Mouse (Mus musculus) kidney, embryonic 15.5 days (tissue): ENCODE measurements at regions not wholly inside any gene's neighbourhood (a gene's known extent, or its start where the extent isn't known, plus 50 kb on each side); places are given as distances from the start of the nearest gene placed in this dataset.
A peak's percentile ranks its signal among the peaks of the same experiment; 100 is the strongest.
"Not testable (repeated sequence)": the region's sequence is repeated elsewhere in the genome, so short reads cannot be mapped to it uniquely, and the experiment has no call there.

Experiments
- ATAC-seq: fragments of 200-750 bp; cut with Nextera tagmentation; replicated peaks from 2 replicates; pipeline ENCODE4 v1.8.0; 2017; ENCODE audit warnings: moderate TSS enrichment; ENCODE audit not compliant: low FRiP score
- H3K27ac ChIP-seq: fragments of 300-500 bp; sonication (generic); 2 replicates; pipeline ENCODE4 v1.5.1; 2015; ENCODE audit warnings: mild to moderate bottlenecking, inconsistent platforms
- H3K27me3 ChIP-seq: fragments of 300-500 bp; sonication (generic); 2 replicates; pipeline ENCODE4 v1.6.1; 2015; ENCODE audit warnings: inconsistent platforms
- H3K36me3 ChIP-seq: fragments of 300-500 bp; sonication (generic); 2 replicates; pipeline ENCODE4 v1.6.1; 2015; ENCODE audit warnings: inconsistent platforms
- H3K4me1 ChIP-seq: fragments of 300-500 bp; sonication (generic); 2 replicates; pipeline ENCODE4 v1.6.1; 2015; ENCODE audit warnings: inconsistent platforms
- H3K4me2 ChIP-seq: fragments of 300-500 bp; sonication (generic); 2 replicates; pipeline ENCODE4 v1.6.1; 2015; ENCODE audit warnings: moderate library complexity, mild to moderate bottlenecking, inconsistent platforms
- H3K4me3 ChIP-seq: fragments of 300-500 bp; sonication (generic); replicated peaks from 2 replicates; pipeline ENCODE4 v1.5.1; 2015; ENCODE audit warnings: mild to moderate bottlenecking, inconsistent platforms
- H3K9ac ChIP-seq: fragments of 300-500 bp; sonication (generic); 2 replicates; pipeline ENCODE4 v1.6.1; 2015; ENCODE audit warnings: mild to moderate bottlenecking, inconsistent platforms
- H3K9me3 ChIP-seq: fragments of 300-500 bp; sonication (generic); replicated peaks from 2 replicates; pipeline ENCODE4 v1.6.1; 2016; ENCODE audit warnings: inconsistent platforms
- WGBS: fragments of 180-500 bp; shearing (Covaris S2); methylation state at CpG from one replicate; pipeline ENCODE4 v1.1.7; 2015; ENCODE audit warnings: mixed read lengths; 5-methylcytosine and 5-hydroxymethylcytosine counted together

DNA sequence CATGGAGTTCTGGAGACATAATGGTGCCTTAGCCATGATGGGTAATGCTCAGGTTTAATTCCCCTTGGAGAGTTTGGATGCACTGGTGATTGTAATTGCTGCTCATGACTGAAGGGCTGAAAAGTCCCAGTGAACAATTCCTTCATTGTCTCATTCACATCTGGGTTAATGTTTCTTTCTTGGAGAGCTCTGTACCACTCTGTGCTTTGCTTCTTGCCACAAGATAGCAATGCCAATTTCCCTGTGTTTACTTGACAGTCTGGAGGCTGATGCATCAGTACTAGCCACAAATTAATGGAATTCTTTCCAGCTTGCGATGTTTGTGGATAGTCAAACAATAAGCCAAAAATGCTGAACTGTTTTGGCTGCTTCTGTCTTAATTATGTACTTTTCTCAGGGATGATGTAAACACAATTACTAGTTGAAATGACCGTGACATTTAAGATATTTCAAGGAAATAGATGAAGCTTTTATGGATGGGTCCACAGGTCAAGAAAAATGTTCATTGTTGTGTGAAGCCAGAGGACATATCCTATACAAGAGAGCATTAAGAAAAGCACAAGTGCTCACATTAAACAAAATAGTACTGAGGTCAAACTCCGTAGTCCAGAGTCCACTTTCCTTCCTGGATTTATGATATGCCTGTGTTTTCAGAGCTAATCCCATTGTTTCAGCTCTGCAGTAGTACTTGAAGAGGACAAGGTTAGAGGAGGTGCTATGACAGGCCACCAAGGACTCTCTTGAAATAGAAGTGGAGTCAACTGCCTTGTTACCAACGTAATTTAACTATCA is 198.1 kb downstream of the Bmp2 start:
- Histone ChIP-seq H3K4me1 (no peaks in the 10 kb centered on the region), H3K36me3 (no peaks in the 10 kb centered on the region), H3K9me3 (no peaks in the 10 kb centered on the region), H3K4me3 (no peak overlapping the region), H3K27ac (no peak overlapping the region), H3K4me2 (no peak overlapping the region), H3K9ac (no peak overlapping the region), H3K27me3 (no peaks in the 10 kb centered on the region)
- ATAC-seq, result no peak
- 62% methylated on average over 4 of the region's 4 CpGs for WGBS

DNA sequence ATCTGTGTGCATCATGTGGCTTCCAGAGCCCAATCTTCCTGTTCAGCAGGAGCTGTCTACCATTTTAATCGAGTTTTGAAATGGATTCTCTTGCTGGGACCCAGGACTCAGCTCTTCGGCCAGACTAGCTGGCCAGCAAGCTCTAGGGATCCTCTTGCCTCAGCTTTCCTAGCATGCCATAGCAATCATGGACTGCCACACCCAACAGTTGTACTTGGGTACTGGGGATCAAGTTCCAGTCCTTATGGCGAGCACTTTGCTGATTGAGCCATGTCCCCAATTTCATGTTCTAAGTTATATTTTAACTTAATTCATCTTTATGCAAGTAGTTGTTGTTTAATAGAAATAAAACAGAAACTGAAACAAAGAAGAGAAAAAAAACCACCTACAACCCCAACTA is 202.1 kb downstream of the Bmp2 start:
- Histone ChIP-seq H3K9ac (no peak overlapping the region), H3K4me3 (no peak overlapping the region), H3K27ac (no peak overlapping the region), H3K9me3 (no peaks in the 10 kb centered on the region), H3K4me1 (no peaks in the 10 kb centered on the region), H3K4me2 (no peak overlapping the region), H3K36me3 (no peaks in the 10 kb centered on the region), H3K27me3 (no peaks in the 10 kb centered on the region)
- 84% methylated on average over 3 of the region's 3 CpGs for WGBS
- no peak for ATAC-seq

DNA sequence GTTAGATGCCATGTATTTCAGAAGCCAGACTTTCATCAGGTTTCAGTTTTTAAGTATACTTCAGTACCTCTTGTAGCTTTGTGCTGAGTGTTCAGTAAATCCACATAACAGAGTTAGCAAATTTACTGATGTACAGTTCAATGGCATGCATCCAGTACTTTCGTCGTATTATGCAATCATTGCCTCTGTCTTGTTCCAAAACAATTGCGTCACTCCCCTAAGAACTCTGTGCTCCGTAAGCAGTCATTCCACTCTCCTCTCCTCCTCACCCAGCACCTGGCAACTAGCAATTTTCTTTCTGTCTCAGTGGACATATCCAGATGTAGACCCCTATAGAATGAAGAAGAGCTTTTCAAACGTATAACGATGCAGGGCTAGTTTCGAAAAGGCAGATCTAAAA is 209.5 kb downstream of the Bmp2 start:
- no peak overlapping the region for H3K27ac ChIP-seq
- 60% methylated on average over 7 of the region's 7 CpGs for WGBS
- no peaks in the 10 kb centered on the region for H3K4me1 ChIP-seq
- no peaks in the 10 kb centered on the region for H3K27me3 ChIP-seq
- no peak overlapping the region for H3K9ac ChIP-seq
- H3K9me3 ChIP-seq, result no peaks in the 10 kb centered on the region
- H3K4me2 ChIP-seq, result no peak overlapping the region
- H3K4me3 ChIP-seq, result no peak overlapping the region
- no peak for ATAC-seq
- no peaks in the 10 kb centered on the region for H3K36me3 ChIP-seq

DNA sequence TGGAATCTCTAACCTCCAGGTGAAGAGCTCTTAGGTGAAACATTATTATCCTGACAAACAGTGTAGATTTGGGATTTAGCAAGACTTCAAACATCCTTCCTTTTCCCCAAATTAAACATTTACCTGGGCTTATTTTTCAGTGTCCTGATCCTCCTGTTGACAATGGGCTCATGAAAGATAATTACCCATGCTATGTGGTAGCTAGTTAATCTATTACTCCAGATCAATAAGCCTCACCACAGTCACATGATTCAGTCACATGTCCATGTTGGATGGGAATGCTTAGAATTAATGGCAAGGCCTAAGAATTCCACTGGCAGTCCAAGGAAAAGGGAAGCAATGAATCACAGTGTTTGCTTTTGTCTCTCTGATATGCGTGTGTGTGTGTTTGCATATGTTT is 216.6 kb downstream of the Bmp2 start:
- Histone ChIP-seq H3K27ac (no peak overlapping the region), H3K36me3 (no peaks in the 10 kb centered on the region), H3K4me1 (no peaks in the 10 kb centered on the region), H3K27me3 (no peaks in the 10 kb centered on the region), H3K4me2 (no peak overlapping the region), H3K9me3 (no peaks in the 10 kb centered on the region), H3K9ac (no peak overlapping the region), H3K4me3 (no peak overlapping the region)
- 90% methylated on average over 1 of the region's 1 CpGs for WGBS
- ATAC-seq, result no peak

DNA sequence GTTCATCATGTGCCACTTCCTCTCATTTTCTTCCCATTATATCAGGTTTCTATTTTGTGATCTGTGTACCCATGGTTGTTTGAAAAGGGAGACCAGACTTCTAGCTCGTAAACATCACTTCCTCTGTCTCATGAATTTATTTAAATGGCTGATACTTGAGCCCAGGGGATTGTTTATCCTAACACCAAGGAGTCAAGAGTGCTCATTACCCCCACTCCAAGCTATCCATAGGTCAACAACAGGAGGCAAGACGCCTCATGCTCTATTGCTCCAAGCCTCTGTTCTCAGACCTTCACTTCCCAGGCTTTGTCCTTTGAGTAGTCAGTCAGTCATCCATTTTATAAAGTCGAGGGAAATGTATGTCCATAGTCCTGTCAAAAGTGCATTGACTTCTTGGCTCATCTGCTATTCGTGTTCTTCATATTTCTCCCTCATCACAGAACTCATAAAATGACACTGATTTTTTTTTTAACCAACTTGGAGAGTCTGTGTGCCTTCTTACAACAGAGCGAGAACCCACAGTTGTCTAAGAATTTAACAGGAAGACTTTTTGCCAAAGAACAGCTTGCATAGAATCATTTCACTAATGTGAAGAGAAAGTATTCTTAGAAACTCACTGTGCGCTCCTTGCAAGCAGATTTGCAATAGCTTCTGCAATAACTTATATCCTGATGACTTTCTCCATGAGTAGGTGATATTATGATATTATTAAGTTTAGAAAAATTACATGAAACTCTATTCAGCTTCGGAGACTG is 231.8 kb downstream of the Bmp2 start:
- 39% methylated on average over 7 of the region's 7 CpGs for WGBS
- Histone ChIP-seq H3K36me3 (no peaks in the 10 kb centered on the region), H3K4me3 (no peak overlapping the region), H3K27ac (no peak overlapping the region), H3K9ac (no peak overlapping the region), H3K4me2 (no peak overlapping the region), H3K9me3 (no peaks in the 10 kb centered on the region), H3K4me1 (no peaks in the 10 kb centered on the region), H3K27me3 (no peaks in the 10 kb centered on the region)
- ATAC-seq, result peak; percentile 97

DNA sequence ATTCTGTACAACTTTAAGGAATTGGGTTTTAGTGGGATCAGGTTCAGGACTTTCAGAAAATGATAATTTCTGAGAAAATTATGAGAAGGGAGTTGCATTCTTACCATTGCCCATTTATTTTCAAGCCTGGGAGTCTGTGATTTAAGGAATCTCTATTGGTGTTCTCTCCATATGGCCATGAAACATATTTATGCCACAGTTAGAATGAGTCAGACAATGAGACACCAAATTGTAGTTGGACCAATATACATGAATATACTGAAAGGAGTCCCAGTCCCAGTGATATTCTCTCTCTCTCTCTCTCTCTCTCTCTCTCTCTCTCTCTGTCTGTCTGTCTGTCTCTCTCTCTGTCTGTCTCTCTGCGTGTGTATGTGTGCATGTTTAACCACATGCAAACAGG is 239.1 kb downstream of the Bmp2 start:
- Histone ChIP-seq H3K4me3 (no peak overlapping the region), H3K27ac (no peak overlapping the region), H3K4me1 (no peaks in the 10 kb centered on the region), H3K36me3 (no peaks in the 10 kb centered on the region), H3K27me3 (no peaks in the 10 kb centered on the region), H3K9ac (no peak overlapping the region), H3K9me3 (no peaks in the 10 kb centered on the region), H3K4me2 (no peak overlapping the region)
- 69% methylated on average over 1 of the region's 1 CpGs for WGBS
- no peak for ATAC-seq

DNA sequence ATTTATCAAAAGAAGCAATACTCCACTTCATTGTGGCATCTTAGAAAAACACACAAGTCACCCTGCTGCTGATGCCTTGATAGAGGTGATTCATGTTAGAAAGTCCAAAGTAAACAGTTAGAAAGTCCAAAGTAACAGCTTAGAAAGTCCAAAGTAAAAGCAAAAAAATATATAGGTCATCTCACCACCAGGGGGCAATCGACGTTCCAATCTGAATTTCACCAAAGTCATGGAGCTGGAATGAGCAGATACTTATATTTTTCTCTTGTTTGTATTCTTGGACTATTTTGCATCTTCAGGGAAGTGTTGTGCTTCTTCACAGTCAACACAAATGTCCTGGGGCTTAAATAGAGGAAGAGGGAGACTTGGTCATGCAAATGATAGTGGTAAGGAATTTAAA is 241.3 kb downstream of the Bmp2 start:
- Histone ChIP-seq H3K9me3 (no peaks in the 10 kb centered on the region), H3K36me3 (no peaks in the 10 kb centered on the region), H3K27ac (no peak overlapping the region), H3K4me1 (no peaks in the 10 kb centered on the region), H3K27me3 (no peaks in the 10 kb centered on the region), H3K4me2 (no peak overlapping the region), H3K9ac (no peak overlapping the region), H3K4me3 (no peak overlapping the region)
- WGBS, result 26% methylated on average over 2 of the region's 2 CpGs
- no peak for ATAC-seq

DNA sequence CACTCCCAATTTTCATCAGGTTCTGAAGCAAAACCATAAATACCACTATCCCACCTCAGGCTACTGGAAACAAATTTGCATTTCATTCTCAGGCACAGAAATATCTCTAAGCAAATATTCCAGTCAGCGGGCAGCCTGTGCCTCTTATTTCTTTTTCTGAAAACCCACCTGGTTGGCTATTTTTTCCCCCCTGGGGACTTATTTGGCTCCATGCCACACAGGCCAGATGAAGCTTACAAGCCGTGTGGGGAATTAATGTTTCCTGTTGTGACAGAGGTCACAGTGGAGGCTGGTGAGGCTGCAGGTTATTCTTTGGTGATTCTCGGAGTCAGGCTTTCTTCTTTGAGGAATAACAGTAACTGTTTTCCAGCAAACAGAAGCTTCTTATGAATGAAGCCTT is 250.7 kb downstream of the Bmp2 start:
- H3K27ac ChIP-seq, result no peak overlapping the region
- no peaks in the 10 kb centered on the region for H3K27me3 ChIP-seq
- H3K36me3 ChIP-seq, result no peaks in the 10 kb centered on the region
- no peak overlapping the region for H3K9ac ChIP-seq
- 31% methylated on average over 3 of the region's 3 CpGs for WGBS
- H3K9me3 ChIP-seq, result no peaks in the 10 kb centered on the region
- ATAC-seq, result no peak
- no peaks in the 10 kb centered on the region for H3K4me1 ChIP-seq
- H3K4me2 ChIP-seq, result no peak overlapping the region
- H3K4me3 ChIP-seq, result no peak overlapping the region

DNA sequence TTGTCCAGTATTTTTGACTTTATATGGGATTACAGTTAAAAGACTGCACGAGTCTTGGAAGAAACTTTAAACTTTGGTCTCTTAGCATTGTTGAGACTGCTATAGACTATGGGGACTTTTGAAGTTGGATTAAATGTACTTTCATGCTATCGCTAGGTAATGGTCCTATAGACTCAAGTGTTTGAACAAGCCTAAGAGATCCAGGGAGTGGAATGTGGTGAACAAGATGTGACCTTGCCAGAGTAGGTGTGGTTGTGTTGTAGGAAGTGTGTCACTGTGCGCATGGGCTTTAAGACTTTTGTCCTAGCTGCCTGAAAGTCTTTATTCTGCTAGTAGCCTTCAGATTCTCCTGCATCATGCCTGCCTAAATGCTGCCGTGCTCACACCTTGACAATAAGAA is 269.5 kb downstream of the Bmp2 start:
- H3K4me1 ChIP-seq, result no peaks in the 10 kb centered on the region
- 93% methylated on average over 4 of the region's 4 CpGs for WGBS
- no peak overlapping the region for H3K27ac ChIP-seq
- no peaks in the 10 kb centered on the region for H3K36me3 ChIP-seq
- H3K9ac ChIP-seq, result no peak overlapping the region
- H3K9me3 ChIP-seq, result no peaks in the 10 kb centered on the region
- H3K27me3 ChIP-seq, result no peaks in the 10 kb centered on the region
- ATAC-seq, result no peak
- H3K4me3 ChIP-seq, result no peak overlapping the region
- no peak overlapping the region for H3K4me2 ChIP-seq

DNA sequence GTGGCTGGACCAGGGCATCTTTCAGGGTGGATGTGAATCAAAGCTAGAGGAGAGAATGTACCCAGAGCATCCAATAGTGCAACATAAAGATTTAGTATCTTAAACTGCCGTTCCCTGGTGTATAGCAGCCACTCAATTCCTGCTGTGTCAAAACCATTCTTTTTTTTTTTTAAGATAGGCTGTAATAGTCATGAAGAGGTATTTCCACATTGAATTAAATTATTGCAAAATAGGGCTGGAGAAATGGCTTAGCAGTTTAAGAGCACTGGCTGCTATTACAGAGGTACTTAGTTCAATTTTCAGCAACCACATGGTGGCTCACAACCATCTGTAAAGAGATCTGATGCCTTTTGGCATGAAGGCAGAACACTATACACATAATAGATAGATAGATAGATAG is 277.4 kb downstream of the Bmp2 start:
- no peaks in the 10 kb centered on the region for H3K27me3 ChIP-seq
- H3K27ac ChIP-seq, result no peak overlapping the region
- no peaks in the 10 kb centered on the region for H3K4me1 ChIP-seq
- H3K36me3 ChIP-seq, result no peaks in the 10 kb centered on the region
- WGBS, result 91% methylated on average over 1 of the region's 1 CpGs
- no peak for ATAC-seq
- no peaks in the 10 kb centered on the region for H3K9me3 ChIP-seq
- H3K4me2 ChIP-seq, result no peak overlapping the region
- H3K4me3 ChIP-seq, result no peak overlapping the region
- no peak overlapping the region for H3K9ac ChIP-seq

DNA sequence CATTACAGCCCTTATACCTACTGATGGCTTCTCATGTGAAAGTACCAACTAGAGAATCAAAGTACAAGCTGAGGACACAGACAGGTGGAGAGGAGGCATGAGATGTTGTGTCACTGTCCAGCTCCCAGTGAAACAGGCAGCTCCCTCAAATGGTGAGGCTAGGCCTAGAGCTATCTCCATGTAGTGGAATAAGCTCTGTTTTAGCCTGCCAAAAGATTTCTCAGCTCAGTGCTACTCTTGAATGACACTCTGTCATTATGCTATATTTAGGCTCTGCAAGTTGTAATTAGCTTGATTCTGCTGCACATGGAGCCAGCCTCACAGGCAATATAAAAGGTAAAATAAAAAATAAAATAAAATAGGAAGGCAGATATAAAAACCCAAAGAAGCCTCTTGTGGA is 298.5 kb downstream of the Bmp2 start:
- Histone ChIP-seq H3K27ac (no peak overlapping the region), H3K9me3 (no peaks in the 10 kb centered on the region)
- no peak for ATAC-seq

DNA sequence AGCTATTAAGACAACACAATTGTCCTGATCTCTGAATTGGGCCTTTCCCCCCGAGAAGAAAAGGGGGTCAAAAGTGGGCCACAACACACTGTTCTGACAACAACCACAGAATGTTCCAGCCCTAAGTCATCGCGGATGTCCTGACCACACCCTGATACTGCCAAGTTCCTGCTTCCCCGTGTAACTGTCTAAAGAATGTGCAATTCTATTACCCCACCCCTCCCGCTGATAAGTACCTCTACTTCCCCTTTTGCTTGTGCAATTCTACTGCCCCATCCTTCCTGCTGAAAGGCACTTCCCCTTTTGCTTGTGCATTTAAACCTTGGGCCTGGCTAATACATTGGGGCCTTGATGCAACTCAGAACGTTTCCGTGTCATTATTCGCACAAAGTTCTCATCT is 323.0 kb downstream of the Bmp2 start:
- not testable (repeated sequence) for H3K27ac ChIP-seq, H3K9ac ChIP-seq, H3K4me2 ChIP-seq, H3K9me3 ChIP-seq, H3K4me3 ChIP-seq, H3K4me1 ChIP-seq, ATAC-seq, H3K27me3 ChIP-seq, H3K36me3 ChIP-seq
- WGBS, result 90% methylated on average over 8 of the region's 8 CpGs

More for the DNA sequence above, 298.5 kb downstream of the Bmp2 start:
- no peaks in the 10 kb centered on the region for H3K4me1 ChIP-seq
- H3K27me3 ChIP-seq, result no peaks in the 10 kb centered on the region
- no peak overlapping the region for H3K9ac ChIP-seq
- no peak overlapping the region for H3K4me2 ChIP-seq
- no peaks in the 10 kb centered on the region for H3K36me3 ChIP-seq
- no peak overlapping the region for H3K4me3 ChIP-seq

DNA sequence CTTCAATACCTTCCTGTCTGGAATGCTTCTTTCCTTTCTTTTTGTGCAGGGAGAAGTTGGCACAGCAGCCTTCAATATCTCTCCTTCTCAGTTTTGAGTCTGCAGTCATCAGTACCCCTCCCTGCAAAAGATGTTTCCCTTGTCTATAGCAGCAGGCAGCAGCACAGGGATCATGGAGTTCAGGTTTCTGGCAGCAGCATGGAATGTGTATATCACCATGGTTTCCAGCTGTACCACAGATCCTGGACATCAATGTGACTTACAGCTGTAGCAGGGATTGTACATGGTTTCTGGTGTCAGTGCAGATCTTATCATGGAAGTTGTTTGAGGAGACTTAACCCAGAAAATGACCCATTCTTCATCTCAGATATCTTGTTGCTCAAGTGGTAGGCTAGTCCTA is 331.7 kb downstream of the Bmp2 start:
- Histone ChIP-seq H3K4me2 (no peak overlapping the region), H3K9ac (no peak overlapping the region), H3K36me3 (no peaks in the 10 kb centered on the region), H3K9me3 (no peaks in the 10 kb centered on the region), H3K4me1 (no peaks in the 10 kb centered on the region), H3K4me3 (no peak overlapping the region), H3K27me3 (no peaks in the 10 kb centered on the region), H3K27ac (no peak overlapping the region)
- no peak for ATAC-seq
